ENCODE assay signal across 7 mouse cellular contexts in the genomic region with DNA sequence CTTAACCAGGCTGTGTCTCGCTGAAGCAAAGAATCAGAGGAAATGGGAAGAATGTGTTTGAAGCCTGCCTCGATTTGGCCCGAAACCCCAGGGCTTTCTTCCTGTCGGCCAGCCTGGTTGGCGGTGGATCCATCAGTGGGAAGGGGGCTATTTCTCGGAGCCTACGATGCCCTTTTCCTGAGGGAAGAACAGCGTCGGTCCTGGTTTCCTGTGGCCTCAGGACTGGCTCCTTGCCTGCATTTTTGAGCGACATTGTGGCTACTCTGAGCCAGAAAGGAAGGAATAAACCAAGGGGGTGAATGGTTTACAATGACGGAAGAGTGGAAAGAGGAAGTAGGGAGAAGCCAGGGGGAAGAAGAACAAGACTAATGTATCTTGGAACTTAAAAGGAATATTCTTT. TPM values are rescaled to one million over a fixed set of nuclear protein-coding genes. Genes with fewer than 3 reads are reported as not detected.
DNase-seq lines count a peak whose midpoint lies in the region; ATAC-seq lines count a peak whose summit lies in the region.

No protein-coding gene starts in this region.

- H3K9ac ChIP-seq in heart, embryonic 16.5 days (ENCODE audit: low read length), result no peak overlapping the region

- peak overlapping the region; percentile 8; the same call in 1 of the 2 replicates for H3K4me3 ChIP-seq in heart, embryonic 16.5 days (ENCODE audit: low read length)
- peak overlapping the region; percentile 59 for H3K4me3 ChIP-seq in megakaryocyte, embryonic 14.5 days (replicated peaks)

- peak overlapping the region; percentile 48 for H3K4me2 ChIP-seq in heart, embryonic 16.5 days (ENCODE audit: low read depth, low read length)

- H3K4me1 ChIP-seq in heart, embryonic 16.5 days (ENCODE audit: control insufficient read depth, insufficient read depth, low read length), result peaks cover 5% of the 10 kb centered on the region
- H3K4me1 ChIP-seq in megakaryocyte, embryonic 14.5 days, result peaks cover 29% of the 10 kb centered on the region

- H3K9me3 ChIP-seq in heart, embryonic 16.5 days (replicated peaks; ENCODE audit: control insufficient read depth, low read length), result peaks cover 6% of the 10 kb centered on the region
- peaks cover 16% of the 10 kb centered on the region for H3K9me3 ChIP-seq in megakaryocyte, embryonic 14.5 days

- 41% methylated on average over 11 of the region's 11 CpGs for WGBS in heart, embryonic 16.5 days

- H3K27ac ChIP-seq in heart, embryonic 16.5 days (ENCODE audit: low read length), result peak overlapping the region; percentile 64

- peak; percentile 45 for ATAC-seq in heart, embryonic 16.5 days (replicated peaks; ENCODE audit: extremely low read depth, insufficient read depth, low FRiP score)

- no peaks in the 10 kb centered on the region for H3K27me3 ChIP-seq in heart, embryonic 16.5 days (ENCODE audit: control insufficient read depth, insufficient read depth, low read length)
- peaks cover 2% of the 10 kb centered on the region for H3K27me3 ChIP-seq in megakaryocyte, embryonic 14.5 days (replicated peaks)

- peak; percentile 9 for DNase-seq in MEL-GATA-1-ER (ENCODE audit: extremely low read depth, low read depth)
- DNase-seq in adrenal gland, postnatal 36 days, result peak; percentile 23 to 42
- DNase-seq in kidney, postnatal 25 days, result peak; percentile 64 to 70
- DNase-seq in frontal cortex, postnatal 36 days (ENCODE audit: low spot score in 2 of 2), result no peak
- DNase-seq in thymus, postnatal 0 days (ENCODE audit: low spot score), result no peak

- no peaks in the 10 kb centered on the region for H3K36me3 ChIP-seq in heart, embryonic 16.5 days (ENCODE audit: control insufficient read depth, insufficient read depth)
- H3K36me3 ChIP-seq in megakaryocyte, embryonic 14.5 days (replicated peaks; ENCODE audit: low read length), result no peaks in the 10 kb centered on the region

RNA-seq across cellular contexts. Expression of a gene that starts 8.3 kb away (rescaled TPM):
- 10 to 100 TPM in 1 of 2 experiments, 1 to 10 TPM in 1; 9.8 to 15.3 TPM for total RNA-seq in adrenal gland, postnatal 36 days (2021)
- polyA plus RNA-seq in heart, embryonic 16.5 days (2015; fragmentation: Nextera tagmentation; extraction: Ambion mirVana), result 19.9 and 21.9 TPM in 2 replicates
- polyA plus RNA-seq in megakaryocyte, embryonic 14.5 days (2012; ENCODE audit: insufficient read depth, low replicate concordance), result 1.4 TPM in 1 of 2 replicates, not detected in the other
- polyA plus RNA-seq in thymus, postnatal 0 days (2015; fragmentation: Nextera tagmentation; extraction: Ambion mirVana), result 91.3 and 94.6 TPM in 2 replicates

RNA-seq across cellular contexts. Expression of a gene that starts 46.7 kb away (rescaled TPM):
- 10 to 100 TPM; 16.1 to 16.3 TPM for total RNA-seq in adrenal gland, postnatal 36 days (2021)
- polyA plus RNA-seq in heart, embryonic 16.5 days (2015; fragmentation: Nextera tagmentation; extraction: Ambion mirVana), result 15.0 and 18.5 TPM in 2 replicates
- polyA plus RNA-seq in megakaryocyte, embryonic 14.5 days (2012; ENCODE audit: insufficient read depth, low replicate concordance), result 2.2 and 7.5 TPM in 2 replicates
- polyA plus RNA-seq in thymus, postnatal 0 days (2015; fragmentation: Nextera tagmentation; extraction: Ambion mirVana), result 30.1 and 32.4 TPM in 2 replicates

RNA-seq across cellular contexts. Expression of a gene that starts 56.2 kb away (rescaled TPM):
- 10 to 100 TPM in 1 of 2 experiments, 1 to 10 TPM in 1; 2.6 to 14.5 TPM for total RNA-seq in adrenal gland, postnatal 36 days (2021)
- 2.2 and 3.1 TPM in 2 replicates for polyA plus RNA-seq in heart, embryonic 16.5 days (2015; fragmentation: Nextera tagmentation; extraction: Ambion mirVana)
- not detected in 2 replicates for polyA plus RNA-seq in megakaryocyte, embryonic 14.5 days (2012; ENCODE audit: insufficient read depth, low replicate concordance)
- 2.7 and 2.9 TPM in 2 replicates for polyA plus RNA-seq in thymus, postnatal 0 days (2015; fragmentation: Nextera tagmentation; extraction: Ambion mirVana)

Comparison
In these comparisons a context has a peak if more than half of its experiments do, and no peak if none do; other contexts are left out.
1. DNase-seq: peak in MEL-GATA-1-ER (single experiment), adrenal gland, postnatal 36 days (2 of 2) and kidney, postnatal 25 days (2 of 2); none in frontal cortex, postnatal 36 days (0 of 2) and thymus, postnatal 0 days (single experiment).